Mouse (Mus musculus) brain, embryonic 14.5 days (tissue): Measurements from ENCODE around the gene Eif1ad.

Source experiments
- CTCF ChIP-seq: fragments of 200-500 bp; IDR thresholded peaks from 2 replicates; pipeline ENCODE4 v1.5.1; 2012; ENCODE audit warnings: inconsistent platforms, mild to moderate bottlenecking, moderate library complexity, borderline replicate concordance; ENCODE audit not compliant: insufficient read depth, insufficient read length; ENCODE audit errors: extremely low read depth
- POLR2A ChIP-seq: fragments of 200-500 bp; IDR thresholded peaks from 2 replicates; pipeline ENCODE4 v1.6.1; 2012; ENCODE audit warnings: mild to moderate bottlenecking, inconsistent platforms, borderline replicate concordance; ENCODE audit not compliant: poor library complexity, insufficient read depth, insufficient read length, severe bottlenecking; ENCODE audit errors: extremely low read depth

GRCm38 (mm10) chr19:5390416-5390815, 23.9 kb downstream of the Eif1ad start:
- no peak for TF ChIP-seq CTCF
- TF ChIP-seq POLR2A = no peak
